Mouse (Mus musculus) lung, postnatal 0 days (tissue): ENCODE results near the gene Phactr1.

Source experiments
- CTCF ChIP-seq: IDR thresholded peaks from 2 replicates; pipeline ENCODE4 v1.5.1; 2016; ENCODE audit warnings: antibody characterized with exemption, mild to moderate bottlenecking
- EP300 ChIP-seq: IDR thresholded peaks from 2 replicates; pipeline ENCODE4 v1.6.1; 2016; ENCODE audit warnings: antibody characterized with exemption, mild to moderate bottlenecking, control low read depth

DNA sequence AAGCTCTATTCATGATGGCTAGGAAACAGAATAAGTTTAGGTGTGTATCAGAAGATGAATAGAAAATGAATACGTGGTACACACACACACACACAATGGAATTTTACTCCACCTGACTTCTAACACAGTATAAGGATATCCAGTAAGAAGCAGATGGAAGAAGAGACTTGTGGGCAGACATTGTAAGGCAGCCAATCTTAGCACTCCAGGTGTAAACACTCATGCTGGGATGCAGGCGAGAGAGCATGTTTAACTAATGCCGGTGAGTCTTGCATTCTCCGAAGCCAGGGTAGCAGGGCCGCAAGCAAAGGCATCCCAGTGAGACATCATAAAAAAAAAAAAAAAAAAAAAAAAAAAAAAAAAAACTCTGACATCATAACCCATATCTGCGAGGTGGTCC, 120.1 kb downstream of the Phactr1 start:
- TF ChIP-seq CTCF (no peak), EP300 (no peak)
